Mouse (Mus musculus) midbrain, embryonic 11.5 days (tissue): ENCODE data around the gene Gm35315. TPM values are rescaled to one million over a fixed set of nuclear protein-coding genes. Genes with fewer than 3 reads are reported as not detected.
A peak's percentile ranks its signal among the peaks of the same experiment; 100 is the strongest.
"Not testable (repeated sequence)": the region's sequence is repeated elsewhere in the genome, so short reads cannot be mapped to it uniquely, and the experiment has no call there.

Source experiments
- ATAC-seq: fragments of 200-750 bp; cut with Nextera tagmentation; 2 replicates; pipeline ENCODE4 v1.8.0; 2017; ENCODE audit warnings: moderate TSS enrichment, moderate library complexity; ENCODE audit not compliant: low FRiP score
- DNase-seq: peaks from one replicate; pipeline ENCODE4 v3.0.0; 2015; ENCODE audit warnings: low spot score; ENCODE audit errors: missing footprints
- H3K27ac ChIP-seq: fragments of 300-500 bp; sonication (generic); 2 replicates; pipeline ENCODE4 v1.5.1; 2014; ENCODE audit warnings: low read depth, low read length
- H3K27me3 ChIP-seq: fragments of 300-500 bp; sonication (generic); 2 replicates; pipeline ENCODE4 v1.6.1; 2014; ENCODE audit warnings: mild to moderate bottlenecking, low read length, moderate library complexity, mixed read lengths; ENCODE audit not compliant: control insufficient read depth, insufficient read depth
- H3K36me3 ChIP-seq: fragments of 300-500 bp; sonication (generic); 2 replicates; pipeline ENCODE4 v1.6.1; 2014; ENCODE audit warnings: mild to moderate bottlenecking, low read length, moderate library complexity, mixed read lengths; ENCODE audit not compliant: control insufficient read depth, insufficient read depth
- H3K4me1 ChIP-seq: fragments of 300-500 bp; sonication (generic); 2 replicates; pipeline ENCODE4 v1.6.1; 2014; ENCODE audit warnings: low read length; ENCODE audit not compliant: control insufficient read depth, insufficient read depth
- H3K4me2 ChIP-seq: fragments of 300-500 bp; sonication (generic); 2 replicates; pipeline ENCODE4 v1.6.1; 2014; ENCODE audit warnings: mild to moderate bottlenecking, moderate library complexity
- H3K4me3 ChIP-seq: fragments of 300-500 bp; sonication (generic); 2 replicates; pipeline ENCODE4 v1.5.1; 2014; ENCODE audit warnings: low read depth, low read length
- H3K9ac ChIP-seq: fragments of 300-500 bp; sonication (generic); 2 replicates; pipeline ENCODE4 v1.6.1; 2014; ENCODE audit warnings: low read length
- H3K9me3 ChIP-seq: fragments of 300-500 bp; sonication (generic); 2 replicates; pipeline ENCODE4 v1.6.1; 2016; ENCODE audit warnings: low read length; ENCODE audit not compliant: control insufficient read depth
- WGBS: fragments of 180-500 bp; shearing (Covaris S2); extraction: QIAGEN DNeasy Blood & Tissue Kit; methylation state at CpG from one replicate; pipeline ENCODE4 v1.1.7; 2014; 5-methylcytosine and 5-hydroxymethylcytosine counted together
- polyA plus RNA-seq: library from polyadenylated mRNA; unstranded; fragments of >200 nt; fragmentation: Nextera tagmentation; extraction: Ambion mirVana; gene quantifications from 2 replicates; pipeline ENCODE4 v1.2.1, GENCODE M21; 2014

Gm35315 gene
- polyA plus RNA-seq, 1 experiment from 2014 or later: 0.74 TPM

DNA sequence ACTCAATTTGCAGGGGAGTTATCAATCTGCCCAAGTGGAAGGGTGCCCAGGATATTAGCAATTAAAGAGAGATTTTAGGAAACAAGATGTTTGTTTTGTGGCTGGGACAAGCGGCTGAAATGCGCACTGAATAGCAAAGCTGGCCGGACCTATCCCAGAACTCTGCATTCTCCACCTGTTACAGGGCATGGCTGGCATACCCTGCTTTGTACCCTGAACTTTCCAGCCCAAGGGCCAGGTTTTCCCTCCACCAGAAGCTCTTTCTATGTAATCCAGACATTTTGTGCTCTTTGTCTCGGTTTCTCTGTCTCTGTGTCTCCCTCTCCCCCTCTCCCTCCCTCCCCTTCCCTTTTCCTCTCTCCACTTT lies 610 bp upstream of the Gm35315 start:
- no peaks in the 10 kb centered on the region for H3K9me3 ChIP-seq
- H3K27me3 ChIP-seq: no peaks in the 10 kb centered on the region
- ATAC-seq (peak; percentile 29), DNase-seq (peak; percentile 92)
- peak overlapping the region; percentile 67 for H3K9ac ChIP-seq
- peak overlapping the region; percentile 74 for H3K4me2 ChIP-seq
- H3K27ac ChIP-seq: no peak overlapping the region
- H3K4me3 ChIP-seq: peak overlapping the region; percentile 50
- H3K36me3 ChIP-seq: no peaks in the 10 kb centered on the region
- 1% methylated on average over 4 of the region's 4 CpGs for WGBS
- peaks cover 2% of the 10 kb centered on the region; the same call in 1 of the 2 replicates for H3K4me1 ChIP-seq

- Histone ChIP-seq H3K4me2 (no peak overlapping the region), H3K27me3 (no peaks in the 10 kb centered on the region), H3K4me1 (peaks cover 2% of the 10 kb centered on the region; the same call in 1 of the 2 replicates), H3K9me3 (no peaks in the 10 kb centered on the region), H3K27ac (no peak overlapping the region), H3K4me3 (no peak overlapping the region), H3K36me3 (no peaks in the 10 kb centered on the region), H3K9ac (no peak overlapping the region)
- DNase-seq (no peak), ATAC-seq (no peak)
- WGBS: 66% methylated on average over 2 of the region's 2 CpGs
These were observed 2.7 kb downstream of the Gm35315 start for GRCm38 (mm10) chr5:110091546-110091945.

GRCm38 (mm10) chr5:110086161-110086866 lies 7.9 kb downstream of the Gm35315 start:
- DNase-seq: peak; percentile 35
- H3K27me3 ChIP-seq: no peaks in the 10 kb centered on the region
- no peaks in the 10 kb centered on the region for H3K9me3 ChIP-seq
- H3K27ac ChIP-seq: no peak overlapping the region
- no peak overlapping the region for H3K9ac ChIP-seq
- no peaks in the 10 kb centered on the region for H3K36me3 ChIP-seq
- no peak overlapping the region for H3K4me3 ChIP-seq
- WGBS: 38% methylated on average over 14 of the region's 14 CpGs
- no peaks in the 10 kb centered on the region for H3K4me1 ChIP-seq
- no peak for ATAC-seq
- H3K4me2 ChIP-seq: no peak overlapping the region

- Histone ChIP-seq H3K4me3 (no peak overlapping the region), H3K9ac (no peak overlapping the region), H3K36me3 (no peaks in the 10 kb centered on the region), H3K4me2 (no peak overlapping the region), H3K27ac (no peak overlapping the region), H3K9me3 (peaks cover 8% of the 10 kb centered on the region; the same call in 1 of the 2 replicates), H3K4me1 (no peaks in the 10 kb centered on the region), H3K27me3 (no peaks in the 10 kb centered on the region)
- peak; percentile 64 for DNase-seq
- no peak for ATAC-seq
- WGBS: 88% methylated on average over 4 of the region's 4 CpGs
These were observed 11.3 kb downstream of the Gm35315 start for GRCm38 (mm10) chr5:110082961-110083360.

GRCm38 (mm10) chr5:110072413-110072812 lies 21.8 kb downstream of the Gm35315 start, which contains the start of gene Gm17655:
Gene Gm17655, minus strand, starts transcription at chr5:110072513.
- H3K9ac ChIP-seq, H3K27me3 ChIP-seq, H3K4me3 ChIP-seq, DNase-seq, ATAC-seq, H3K27ac ChIP-seq, H3K36me3 ChIP-seq, H3K4me1 ChIP-seq, H3K4me2 ChIP-seq: not testable (repeated sequence)
- peaks cover 20% of the 10 kb centered on the region for H3K9me3 ChIP-seq
- 89% methylated on average over 2 of the region's 2 CpGs for WGBS

DNA sequence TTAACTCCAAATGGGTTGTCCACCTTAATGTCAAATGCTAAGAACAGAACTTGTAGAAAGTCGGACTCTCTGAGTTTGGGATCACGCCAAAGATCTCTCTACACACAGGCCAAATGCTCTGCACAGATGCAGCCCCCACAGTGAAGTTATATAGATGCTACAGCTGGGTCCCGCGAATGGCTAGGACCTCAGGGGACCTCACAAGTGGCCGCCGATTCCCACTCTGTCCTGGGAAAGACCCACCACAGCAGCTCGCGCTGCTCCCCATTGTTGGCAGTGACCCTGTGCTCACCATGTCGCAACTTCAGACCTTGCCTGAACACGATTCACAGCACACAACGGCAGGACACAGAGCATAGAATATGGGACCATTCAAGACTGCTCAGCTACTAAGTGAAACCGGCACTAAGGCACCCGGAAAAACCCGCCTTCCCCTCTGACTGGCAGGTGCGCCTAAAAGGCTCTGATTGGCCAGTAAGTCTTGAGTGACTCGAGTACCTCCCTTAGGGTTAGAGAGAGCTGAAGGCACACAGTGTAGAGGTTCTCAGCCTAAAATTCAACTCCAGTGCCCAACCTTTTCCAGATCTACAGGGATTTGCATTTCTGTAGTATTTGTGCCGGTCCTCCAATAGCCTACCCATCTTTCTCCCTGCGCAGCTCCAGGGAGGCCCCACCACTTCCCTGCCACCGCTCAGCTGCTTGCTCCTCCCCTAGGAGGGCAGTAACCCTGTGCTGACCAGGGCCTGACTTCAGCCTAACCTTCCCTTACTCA lies 36.4 kb downstream of the Gm35315 start:
- H3K36me3 ChIP-seq: no peaks in the 10 kb centered on the region
- peak overlapping the region; percentile 64 for H3K9ac ChIP-seq
- H3K4me2 ChIP-seq: peak overlapping the region; percentile 50
- 4% methylated on average over 19 of the region's 19 CpGs for WGBS
- ATAC-seq (peak; percentile 98), DNase-seq (peak; percentile 96)
- peak overlapping the region; percentile 52 for H3K4me3 ChIP-seq
- H3K27ac ChIP-seq: peak overlapping the region; percentile 54; the same call in 1 of the 2 replicates
- H3K4me1 ChIP-seq: no peaks in the 10 kb centered on the region
- H3K27me3 ChIP-seq: no peaks in the 10 kb centered on the region
- H3K9me3 ChIP-seq: no peaks in the 10 kb centered on the region; the same call in 1 of the 2 replicates

Other genes with a start within 250 kb of the Gm35315 start
- gene Gm15446, start 171.0 kb downstream of the Gm35315 start, polyA plus RNA-seq: 0.45 and 0.62 TPM in 2 replicates
- gene Zfp932, start 97.9 kb downstream of the Gm35315 start, polyA plus RNA-seq: 21.6 and 22.0 TPM in 2 replicates
- gene Gm17655, start 21.9 kb downstream of the Gm35315 start, polyA plus RNA-seq: 5.2 and 8.2 TPM in 2 replicates
- gene Plcxd1, start 5.5 kb upstream of the Gm35315 start, polyA plus RNA-seq: 0.28 and 0.41 TPM in 2 replicates
- gene Gtpbp6, start 13.8 kb upstream of the Gm35315 start, polyA plus RNA-seq: 23.9 and 24.7 TPM in 2 replicates
- gene Zfp605, start 15.7 kb upstream of the Gm35315 start, polyA plus RNA-seq: 5.8 and 6.4 TPM in 2 replicates
- 74.2 and 84.5 TPM in 2 replicates for gene Chfr, start 41.4 kb upstream of the Gm35315 start, polyA plus RNA-seq
- 17.9 and 19.7 TPM in 2 replicates for gene Golga3, start 82.3 kb upstream of the Gm35315 start, polyA plus RNA-seq
- gene Ankle2, start 136.6 kb upstream of the Gm35315 start, polyA plus RNA-seq: 37.5 and 43.7 TPM in 2 replicates
- gene Pgam5, start 175.5 kb upstream of the Gm35315 start, polyA plus RNA-seq: 90.4 and 97.6 TPM in 2 replicates
- 11.5 and 13.3 TPM in 2 replicates for gene Pxmp2, start 191.8 kb upstream of the Gm35315 start, polyA plus RNA-seq
- gene Pole, start 191.9 kb upstream of the Gm35315 start, polyA plus RNA-seq: 39.4 and 39.6 TPM in 2 replicates
- gene P2rx2, start 248.8 kb upstream of the Gm35315 start, polyA plus RNA-seq: 0.88 and 0.92 TPM in 2 replicates